Mouse (Mus musculus): ENCODE measurements at regions not wholly inside any gene's neighbourhood (a gene's known extent, or its start where the extent isn't known, plus 50 kb on each side); places are given as distances from the start of the nearest gene placed in this dataset.

DNA sequence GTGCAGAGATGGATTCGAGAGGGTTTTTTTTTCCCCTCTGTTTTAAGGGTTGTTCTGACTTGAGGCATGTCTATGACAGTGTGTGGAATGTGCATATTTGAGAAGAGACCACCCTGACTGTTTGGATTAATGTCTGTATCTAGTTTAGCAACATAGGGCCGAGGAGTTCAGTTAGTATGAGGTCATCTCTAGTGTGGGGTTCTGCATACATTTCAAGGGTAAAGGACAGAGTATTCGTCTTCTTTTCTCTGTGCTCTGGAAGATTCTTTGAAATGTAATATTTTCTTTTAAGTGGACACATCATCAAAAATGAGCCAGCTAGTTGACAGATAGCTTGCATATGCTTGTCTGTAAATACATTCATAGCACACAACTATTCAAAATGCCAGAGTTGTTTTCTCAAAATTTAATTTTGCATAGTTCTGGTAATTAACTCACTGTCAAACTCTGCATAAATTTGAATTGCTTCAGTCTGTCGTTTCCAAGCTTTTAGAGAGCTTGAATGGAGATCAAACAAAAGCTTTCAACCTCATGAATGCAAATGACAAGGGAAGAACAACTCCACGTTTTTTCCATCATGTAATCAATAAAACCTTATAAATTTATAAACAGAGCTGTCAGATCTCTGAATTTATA lies 415.5 kb downstream of the Adamts20 start:
- DNase-seq: no peak

DNA sequence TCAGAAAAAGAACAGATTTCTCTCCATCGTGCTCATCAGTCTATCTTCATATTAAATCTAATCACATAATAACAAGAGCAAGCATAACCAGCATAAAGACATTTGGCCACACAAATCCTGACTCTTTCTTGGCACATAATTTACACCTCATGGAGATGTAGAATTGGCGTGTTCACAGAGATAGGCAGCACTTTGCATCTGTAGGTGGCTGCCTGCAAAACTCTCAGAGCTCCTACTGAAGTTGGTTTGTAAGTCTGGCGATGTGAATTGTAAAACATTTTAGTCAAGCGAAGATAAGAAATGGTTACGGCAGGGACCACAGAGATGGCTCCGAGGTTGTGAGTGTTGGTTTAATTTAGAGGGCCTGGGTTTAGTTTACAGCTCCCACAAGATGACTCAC lies 419.0 kb downstream of the Adamts20 start:
- DNase-seq: no peak

DNA sequence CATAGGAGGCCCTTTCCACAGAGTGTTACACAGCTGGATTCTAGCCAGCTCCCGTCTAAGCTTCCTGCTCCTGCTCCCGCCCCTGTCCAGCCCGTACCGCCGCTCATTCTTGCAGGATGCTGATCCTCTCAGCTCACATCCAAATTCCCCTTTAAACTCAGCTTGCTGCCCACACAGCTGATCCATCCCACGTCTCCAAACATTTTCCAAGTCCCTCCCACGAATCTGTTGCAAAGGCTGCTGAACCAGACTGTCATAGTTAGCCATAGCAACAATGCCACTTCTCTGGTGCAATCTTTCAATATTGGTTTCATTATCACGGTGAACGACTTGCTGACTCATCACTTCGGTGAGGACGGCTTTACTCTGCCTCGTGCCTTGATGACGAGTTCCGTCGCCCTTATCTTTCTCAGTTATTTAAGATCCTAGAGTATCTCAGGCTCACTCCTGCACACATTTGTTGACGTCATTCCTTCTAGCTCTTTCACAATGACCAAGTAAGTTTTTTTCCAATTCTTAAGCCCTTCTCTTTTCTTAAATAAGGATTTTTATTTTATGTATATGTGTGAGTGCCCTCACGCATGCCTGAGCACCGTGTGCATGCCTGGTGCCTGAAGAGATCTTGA lies 420.0 kb downstream of the Adamts20 start:
- peak in 1 of 2 experiments; percentile 9 for DNase-seq

DNA sequence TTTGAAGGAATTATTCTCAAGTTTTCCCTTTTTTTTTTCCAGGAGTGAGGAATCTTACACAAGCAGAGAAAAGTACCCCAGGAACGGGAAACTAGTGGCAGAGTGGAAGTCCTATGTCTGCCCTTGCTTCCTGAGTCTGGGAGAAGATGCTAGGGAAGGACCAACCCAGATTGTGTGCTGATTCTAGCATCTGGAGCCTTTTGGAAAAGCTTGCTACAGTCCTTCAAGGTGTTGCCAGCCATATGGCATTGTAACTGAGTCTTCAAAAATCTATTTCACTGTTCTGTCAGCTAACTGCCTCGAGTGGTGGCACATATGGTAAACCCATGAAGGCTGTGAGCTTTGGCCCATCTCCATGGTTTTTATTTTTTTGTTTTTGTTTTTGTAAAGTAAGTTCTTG lies 432.3 kb downstream of the Adamts20 start:
- no peak for DNase-seq

DNA sequence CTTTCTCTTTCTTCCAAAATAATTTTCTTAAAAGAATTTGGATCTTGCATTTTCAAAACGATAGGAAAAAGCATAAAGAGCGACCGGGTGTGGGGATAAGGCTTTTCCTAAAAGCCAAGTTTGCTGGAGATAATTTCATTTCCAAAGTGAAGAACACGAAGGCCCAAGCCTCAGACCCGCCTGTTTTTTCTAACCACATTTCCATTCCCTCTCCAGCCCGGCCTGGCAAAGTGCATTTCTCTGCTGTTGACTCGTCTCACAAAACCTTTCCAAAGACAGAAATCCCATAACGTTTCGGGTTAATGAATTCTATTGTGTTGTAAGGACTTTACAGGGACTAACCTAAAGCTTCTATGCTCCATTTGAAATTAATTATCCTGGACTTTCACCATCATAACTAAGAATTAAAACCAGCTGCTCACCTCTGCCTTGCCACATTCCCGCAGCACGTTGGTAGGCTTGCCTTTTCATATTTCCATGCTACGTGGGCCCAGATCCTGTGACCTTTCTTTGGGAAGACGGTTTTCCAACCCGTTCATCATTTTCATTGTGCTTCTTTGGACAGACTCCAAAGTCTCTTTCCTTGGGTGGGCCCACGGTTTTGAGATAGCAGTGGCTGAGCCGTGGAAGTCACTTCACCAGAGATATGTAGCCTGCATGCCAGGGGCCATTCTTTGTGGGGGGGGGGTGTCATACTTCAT lies 430.5 kb upstream of the Prickle1 start:
- DNase-seq: no peak

DNA sequence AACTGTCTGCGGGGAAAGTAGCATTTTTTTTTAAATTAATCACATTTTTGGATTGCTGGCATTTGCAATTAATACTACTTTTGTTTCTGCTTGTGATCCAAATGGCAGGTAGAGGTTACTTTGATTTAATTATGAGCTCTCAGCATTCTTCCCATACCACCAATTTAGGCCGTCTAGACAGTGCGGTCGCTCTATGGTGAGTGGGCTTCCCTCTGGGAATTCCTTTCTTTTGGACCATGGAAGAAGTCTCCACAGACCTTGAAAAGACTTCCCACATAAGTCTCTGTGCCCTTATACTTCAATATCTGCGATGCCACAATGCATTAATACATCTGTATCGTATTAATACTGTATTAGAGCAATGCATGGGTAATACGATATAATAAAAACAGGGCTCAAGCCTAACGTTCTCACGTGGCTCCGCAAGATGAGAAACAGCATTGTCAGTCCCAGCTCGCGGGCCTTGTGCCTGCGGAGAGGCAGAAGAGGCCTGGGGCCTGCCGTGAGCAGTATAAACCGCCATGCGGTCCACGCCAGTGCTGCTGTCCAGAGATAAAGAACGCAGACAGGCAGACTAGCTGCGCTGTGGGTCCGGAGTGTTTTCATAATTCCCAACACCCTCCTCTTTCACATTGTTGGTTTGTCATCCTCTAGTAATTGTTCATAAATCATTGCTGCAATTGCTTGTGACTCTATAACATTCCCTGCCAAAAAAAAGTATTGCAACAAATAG lies 429.7 kb upstream of the Prickle1 start:
- peak; percentile 2 to 6 for DNase-seq

DNA sequence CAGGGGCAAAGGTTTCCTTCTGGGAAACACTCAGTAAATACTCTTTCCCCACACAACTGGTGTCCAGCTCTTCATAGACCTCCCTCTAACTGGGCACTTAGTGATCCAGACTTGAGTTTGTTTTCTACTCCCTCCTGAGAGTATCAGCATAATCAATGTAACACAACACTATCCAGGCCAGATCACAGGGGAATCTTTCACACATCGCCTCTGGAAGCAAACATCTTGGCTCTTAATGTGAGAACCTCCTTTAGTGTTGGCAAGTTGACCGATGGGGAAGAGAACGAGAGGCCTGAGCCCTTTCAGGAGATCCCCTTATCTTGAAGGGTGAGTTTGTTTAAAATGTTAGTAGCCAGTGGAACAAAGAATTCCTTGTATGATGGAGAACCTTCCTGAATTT lies 429.1 kb upstream of the Prickle1 start:
- no peak for DNase-seq

DNA sequence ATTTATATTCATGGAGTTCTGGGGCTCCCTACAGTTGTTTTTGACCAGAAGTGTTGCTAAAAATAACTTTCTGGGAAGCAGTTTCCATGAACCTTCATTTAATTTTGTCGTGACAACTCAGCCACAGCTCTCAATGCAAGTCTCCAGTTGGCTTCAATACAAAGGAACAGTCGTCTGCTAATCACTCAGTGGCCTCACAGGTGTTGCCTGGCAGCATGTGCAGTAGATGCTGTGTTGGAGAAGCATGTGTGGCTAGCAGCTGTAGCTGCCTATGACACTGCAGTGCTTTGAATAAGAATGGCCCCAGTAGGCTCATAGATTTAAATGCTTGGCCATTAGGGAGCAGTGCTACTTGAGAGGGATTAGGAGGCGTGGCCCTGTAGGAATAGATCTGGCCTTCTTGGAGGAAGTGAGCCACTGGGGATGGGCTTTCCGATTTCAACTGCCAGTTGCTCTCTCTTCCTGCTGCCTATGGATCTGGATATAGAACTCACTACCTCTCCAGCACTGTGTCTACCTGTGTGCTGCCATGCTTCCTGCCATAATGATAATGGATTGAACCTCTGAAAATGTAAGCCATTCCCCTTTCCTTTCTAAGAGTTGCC lies 428.5 kb upstream of the Prickle1 start:
- DNase-seq: no peak

DNA sequence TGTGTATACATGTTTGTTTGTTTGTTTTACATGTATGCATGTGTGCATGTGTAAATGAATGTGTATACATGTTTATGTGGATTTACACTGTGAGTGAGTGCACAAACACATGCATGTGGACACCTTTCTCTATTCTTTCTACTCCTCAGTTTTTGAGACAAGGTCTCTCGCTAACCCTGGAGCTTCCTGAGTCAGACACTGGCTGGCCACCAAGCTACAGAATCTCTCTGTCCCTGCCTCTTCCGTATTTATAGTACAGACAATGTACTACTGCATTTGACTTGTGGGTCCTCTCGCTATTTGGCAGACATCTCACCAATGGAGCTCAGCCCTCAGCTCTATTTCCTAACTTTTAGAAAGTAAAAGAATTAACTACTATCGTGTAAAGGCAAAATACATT lies 427.8 kb upstream of the Prickle1 start:
- no peak for DNase-seq

DNA sequence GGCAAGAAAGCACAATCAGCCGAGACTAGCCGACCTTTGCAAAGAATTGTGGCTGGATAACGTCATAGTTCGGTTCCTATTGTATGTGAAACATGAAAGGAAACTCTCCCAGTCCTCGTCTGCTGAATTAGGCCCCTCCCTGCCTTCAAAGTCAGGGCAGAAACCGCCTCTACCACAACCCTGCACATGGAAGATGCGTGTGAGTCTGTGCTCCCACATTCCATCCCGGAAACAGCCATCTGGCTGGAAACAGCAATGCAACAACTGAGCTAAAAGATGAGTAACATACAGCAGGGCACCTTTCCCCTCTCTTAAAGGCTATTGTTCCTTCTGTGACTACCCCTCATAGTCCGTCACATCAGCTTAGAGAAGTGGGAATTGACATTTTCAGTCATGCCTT lies 422.1 kb upstream of the Prickle1 start:
- no peak for DNase-seq

DNA sequence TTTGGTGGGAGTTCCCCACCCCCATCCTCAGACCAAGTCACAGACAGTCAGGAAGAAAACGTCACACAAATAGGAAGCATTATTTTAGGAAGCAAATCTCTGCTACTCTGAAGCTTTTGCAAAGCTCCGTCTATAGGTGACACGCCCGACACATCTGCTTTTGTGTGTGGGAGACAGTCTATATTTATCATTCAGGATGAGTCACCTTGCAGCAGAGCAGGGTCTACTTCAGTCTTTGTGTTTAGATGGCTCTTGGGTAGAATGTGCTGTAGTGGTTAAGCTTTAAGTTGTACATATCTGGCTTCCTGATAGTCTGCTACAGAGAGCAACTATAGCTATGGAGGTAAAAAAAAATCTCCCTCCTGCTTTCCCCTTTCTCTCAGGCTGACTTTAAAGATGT lies 415.8 kb upstream of the Prickle1 start:
- DNase-seq: no peak

DNA sequence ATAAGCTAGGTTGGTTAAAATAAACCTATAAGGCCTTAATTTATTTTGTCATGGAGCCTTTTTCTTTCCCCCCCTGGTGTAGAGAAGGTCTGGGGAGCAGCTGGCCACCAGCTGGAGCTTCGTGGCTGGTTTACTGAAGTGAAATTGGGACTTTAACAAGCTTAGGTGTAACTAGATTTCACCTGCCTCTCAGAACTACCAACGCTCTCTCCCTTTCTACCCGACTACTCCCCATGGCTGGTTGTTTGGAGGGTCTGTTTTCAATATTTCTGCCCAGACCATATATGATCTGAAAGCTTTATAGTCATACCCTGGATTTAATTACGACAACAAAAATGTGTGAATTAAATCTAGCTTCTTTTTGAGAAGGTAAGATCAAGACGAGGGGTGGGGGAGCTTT lies 410.4 kb upstream of the Prickle1 start:
- no peak for DNase-seq

DNA sequence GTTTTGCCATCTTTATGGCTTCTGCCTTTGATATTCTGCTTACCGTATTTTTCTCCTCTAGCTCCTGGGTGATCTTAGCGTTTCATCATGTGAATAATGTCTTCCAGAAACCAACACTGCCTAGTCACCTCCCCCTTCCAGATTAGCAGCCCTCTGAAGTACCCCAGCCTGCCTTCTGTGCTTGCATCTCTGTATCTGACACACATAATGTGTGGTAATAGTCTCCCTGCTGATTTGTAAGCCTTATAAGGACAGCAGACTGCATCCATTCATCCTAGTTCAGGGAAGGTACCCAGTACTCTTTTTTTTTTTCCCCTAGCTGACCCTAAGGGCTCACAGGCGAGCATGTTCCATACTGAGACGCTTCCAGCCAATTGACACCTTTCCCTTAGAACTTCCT lies 409.2 kb upstream of the Prickle1 start:
- DNase-seq: no peak

DNA sequence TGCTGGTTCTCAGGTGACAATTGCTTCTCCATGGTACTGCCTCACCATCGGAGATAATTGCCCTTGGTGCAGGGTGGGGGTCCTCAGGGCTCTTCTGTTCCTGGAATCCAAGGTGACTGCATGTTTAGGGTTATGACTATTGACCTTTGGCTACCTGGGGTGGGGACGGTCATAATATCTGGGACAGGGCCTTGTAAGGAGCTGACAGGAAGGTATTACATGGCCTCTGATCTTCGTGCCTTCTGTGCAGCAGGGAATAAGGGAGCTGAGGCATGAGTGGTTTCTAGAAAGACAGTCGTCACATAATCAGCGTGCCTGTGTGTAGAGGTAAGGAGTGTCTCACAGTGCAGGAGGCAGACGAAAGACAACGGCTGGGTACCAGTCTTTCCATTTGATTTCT lies 407.5 kb upstream of the Prickle1 start:
- DNase-seq: no peak

DNA sequence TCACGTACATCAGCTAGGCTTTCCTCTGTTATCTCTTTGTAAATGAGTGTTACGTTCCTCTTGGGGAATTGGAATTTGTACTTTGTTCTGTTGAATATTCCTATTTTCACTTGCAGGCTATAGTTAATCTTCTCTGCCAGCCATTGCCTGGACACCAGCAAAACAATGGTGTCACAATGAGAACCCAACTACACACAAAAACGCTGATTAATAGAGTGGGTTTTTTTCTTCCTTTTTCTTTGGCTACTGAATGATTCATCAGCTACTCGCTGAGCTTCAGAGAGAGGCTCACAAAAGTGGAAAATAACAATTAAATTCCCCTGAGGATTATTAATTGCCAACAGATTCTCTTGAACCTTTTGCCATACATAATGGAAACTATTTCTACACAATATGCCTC lies 398.9 kb upstream of the Prickle1 start:
- DNase-seq: no peak

DNA sequence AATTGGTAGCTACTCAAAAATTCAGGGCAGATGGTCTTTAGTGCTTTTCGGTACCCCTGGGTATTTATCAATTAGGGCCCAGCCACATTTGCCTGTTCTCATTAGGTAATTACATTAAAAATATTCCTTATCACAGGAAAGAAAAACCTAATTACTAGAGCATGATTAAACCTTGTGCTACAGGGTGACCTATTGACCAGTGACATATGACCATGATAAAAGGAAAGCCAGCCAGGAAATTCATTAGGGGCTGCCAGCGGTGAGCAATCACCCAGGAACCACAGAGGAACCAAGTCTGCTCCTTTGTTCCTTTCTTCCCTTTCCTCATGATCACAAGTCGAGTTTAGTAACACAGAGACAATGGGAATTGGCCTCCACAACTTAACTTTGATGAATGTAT lies 394.4 kb upstream of the Prickle1 start:
- no peak for DNase-seq

DNA sequence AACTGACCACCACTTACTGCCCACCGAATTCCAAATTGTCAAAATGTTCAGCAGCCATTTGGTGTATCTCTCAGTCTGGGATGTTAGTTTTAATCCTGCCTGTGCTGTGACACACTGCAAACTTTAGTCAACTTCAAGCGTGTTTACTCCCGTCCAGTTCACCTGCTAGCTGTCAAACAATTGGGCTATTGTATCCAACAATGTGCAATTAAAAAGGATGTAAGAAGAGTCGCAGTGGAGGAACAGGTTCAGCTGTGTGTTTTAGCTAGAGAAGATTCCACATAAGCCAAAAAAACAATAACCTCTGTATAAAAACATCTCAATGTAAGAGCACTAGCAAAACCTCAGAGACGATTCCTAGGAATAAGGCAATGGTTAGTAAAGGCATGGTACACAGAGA lies 392.7 kb upstream of the Prickle1 start:
- DNase-seq: no peak

DNA sequence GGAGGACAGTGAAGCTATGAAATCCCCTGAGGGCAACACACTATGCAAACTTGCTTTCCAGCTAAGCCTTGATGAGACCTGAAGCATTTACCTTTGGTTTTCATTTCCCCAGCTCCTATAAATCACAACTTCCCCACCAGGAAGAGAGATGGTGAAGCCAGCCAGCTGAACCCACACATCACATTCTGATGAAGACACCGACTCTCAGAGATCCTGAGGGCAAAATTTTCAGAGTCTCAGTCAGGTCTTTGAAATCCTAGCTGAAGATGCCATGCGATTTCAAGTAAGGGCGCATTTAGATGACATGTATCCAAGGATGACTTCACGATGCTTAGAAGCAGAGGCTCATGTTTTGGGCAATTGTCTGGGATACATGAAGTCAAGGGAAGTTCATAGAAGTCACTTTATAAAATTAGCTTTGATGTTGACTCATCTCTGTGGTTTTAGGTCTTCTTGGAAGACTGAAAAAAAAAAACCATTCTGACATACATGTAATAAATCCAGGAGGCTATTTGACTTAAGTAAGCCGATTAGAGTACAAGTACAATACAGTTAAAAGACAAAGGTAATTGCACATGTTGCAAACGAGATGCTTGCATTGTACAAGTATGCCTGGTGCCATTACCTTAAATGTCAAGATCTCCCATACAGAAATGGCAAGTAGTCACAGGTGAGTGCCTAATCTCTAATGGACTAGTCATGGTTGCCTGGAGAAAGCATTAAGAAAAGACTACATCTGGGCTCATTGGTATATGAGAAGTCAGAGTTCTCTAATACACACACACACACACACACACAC lies 391.1 kb upstream of the Prickle1 start:
- DNase-seq: no peak

DNA sequence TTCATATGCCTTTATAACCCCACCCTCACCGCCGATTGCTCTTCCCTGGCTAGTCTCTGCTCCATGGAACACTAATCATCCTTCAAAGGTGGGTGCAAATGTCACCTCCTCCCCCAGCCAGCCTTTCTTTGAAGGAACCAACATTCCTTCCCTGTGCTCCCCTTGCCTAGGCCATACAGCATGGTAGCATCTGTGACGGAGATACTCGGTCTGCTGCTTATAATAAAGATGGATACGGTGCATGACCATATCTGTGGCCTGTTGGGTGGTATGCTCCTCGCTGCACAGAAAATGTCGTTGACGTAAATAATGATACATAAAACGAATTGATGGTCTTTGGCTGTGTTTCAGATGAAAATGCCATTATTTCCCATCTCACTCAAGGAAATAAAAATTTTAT lies 386.4 kb upstream of the Prickle1 start:
- DNase-seq: no peak

DNA sequence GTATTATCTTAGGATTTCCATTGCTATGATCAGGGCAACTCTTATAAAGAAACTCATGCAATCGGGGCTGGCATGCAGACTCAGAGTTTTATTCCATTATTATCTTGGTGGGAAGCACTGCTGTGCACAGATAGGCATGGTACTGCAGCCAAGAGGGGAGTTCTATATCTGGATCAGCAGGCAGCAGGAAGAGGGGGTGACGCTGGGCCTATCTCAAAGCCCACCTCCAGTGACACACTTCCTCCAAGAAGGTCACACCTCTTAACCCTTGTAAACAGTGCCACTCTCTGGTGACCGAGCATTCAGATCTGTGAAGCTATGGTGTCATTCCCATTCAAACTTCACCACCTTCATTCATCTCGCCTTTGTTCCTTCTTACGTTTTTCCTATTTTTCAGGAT lies 381.8 kb upstream of the Prickle1 start:
- DNase-seq: peak; percentile 4 to 7

DNA sequence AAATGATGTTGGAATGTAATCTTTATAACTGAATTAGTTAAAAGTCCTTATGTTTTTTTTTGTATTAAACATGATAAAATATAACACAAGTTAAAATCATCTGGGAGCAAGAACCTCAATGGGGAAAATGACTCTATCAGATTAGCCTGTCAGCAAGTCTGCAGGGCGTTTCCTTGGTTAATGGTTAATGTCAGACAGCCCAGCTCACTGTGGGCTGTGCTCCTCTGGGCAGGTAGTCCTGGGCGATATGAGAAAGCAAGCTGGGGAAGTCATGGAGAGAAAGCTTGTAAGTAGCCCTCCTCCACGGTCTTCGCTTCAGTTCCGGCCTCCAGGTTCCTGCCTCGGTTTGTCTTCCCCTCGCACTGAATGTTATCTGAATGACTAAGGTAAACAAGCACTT lies 379.0 kb upstream of the Prickle1 start:
- DNase-seq: peak; percentile 46 to 56

DNA sequence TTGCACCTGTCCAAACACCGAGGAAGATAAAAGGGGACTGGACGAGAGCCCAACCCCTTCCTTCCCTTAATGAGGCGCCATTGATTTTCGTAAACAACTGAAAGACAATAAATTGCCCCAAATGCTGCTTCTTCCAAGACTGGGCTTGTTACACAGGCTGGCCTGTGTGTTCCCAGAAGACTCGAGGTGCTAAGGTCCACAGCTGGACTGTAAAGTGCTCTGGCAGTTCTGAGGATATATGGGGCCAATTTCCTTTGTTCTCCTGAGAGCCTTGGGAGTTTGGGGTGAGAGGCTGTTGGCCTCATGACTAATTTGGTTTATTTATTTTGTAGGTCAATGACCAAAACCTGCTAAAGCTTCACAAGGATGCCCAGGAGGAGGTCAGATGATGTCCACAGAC lies 377.3 kb upstream of the Prickle1 start:
- DNase-seq: no peak

DNA sequence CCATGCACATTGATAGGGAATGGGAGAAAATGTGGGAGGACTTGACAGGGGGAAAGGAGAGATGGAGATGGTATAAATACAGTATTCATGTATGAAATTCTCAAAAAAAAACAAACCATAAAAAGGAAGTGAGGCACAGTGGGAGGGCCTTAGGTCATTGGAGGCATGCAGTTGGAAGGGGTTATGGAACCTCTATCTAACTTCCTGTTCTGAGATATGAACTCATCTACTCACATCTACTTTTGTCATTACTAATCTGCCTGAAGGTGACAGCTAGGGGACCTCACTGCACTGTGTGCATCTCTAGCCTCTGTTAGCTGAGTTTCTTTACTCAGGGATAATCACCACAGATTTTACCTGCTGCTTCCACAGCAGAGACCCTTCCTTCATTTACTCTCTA lies 366.3 kb upstream of the Prickle1 start:
- no peak for DNase-seq

Measured in kidney, postnatal 36 days (tissue).